Comparison of ENCODE assay signal across 8 mouse cellular contexts in genomic region chr5:149526467-149526951, GRCm38 (mm10). TPM values are rescaled to one million over a fixed set of nuclear protein-coding genes. Genes with fewer than 3 reads are reported as not detected.
DNase-seq lines count a peak whose midpoint lies in the region; ATAC-seq and TF ChIP-seq lines count a peak whose summit lies in the region.

No protein-coding gene starts in this region.

- H3K79me2 ChIP-seq in CH12.LX (replicated peaks; ENCODE audit: control insufficient read depth, extremely low read depth, insufficient read depth, poor library complexity, severe bottlenecking), result no peaks in the 10 kb centered on the region

- H3K9me3 ChIP-seq in intestine, embryonic 14.5 days (ENCODE audit: control insufficient read depth, low read length), result no peaks in the 10 kb centered on the region
- no peaks in the 10 kb centered on the region for H3K9me3 ChIP-seq in intestine, postnatal 0 days (ENCODE audit: control insufficient read depth)
- H3K9me3 ChIP-seq in CH12.LX (replicated peaks; ENCODE audit: low read length), result peaks cover 9% of the 10 kb centered on the region
- H3K9me3 ChIP-seq in embryonic facial prominence, embryonic 14.5 days (ENCODE audit: control insufficient read depth, low read length), result no peaks in the 10 kb centered on the region
- peaks cover 3% of the 10 kb centered on the region; the same call in 1 of the 2 replicates for H3K9me3 ChIP-seq in heart, embryonic 16.5 days (replicated peaks; ENCODE audit: control insufficient read depth, low read length)
- H3K9me3 ChIP-seq in kidney, postnatal 0 days (replicated peaks; ENCODE audit: low read length), result no peaks in the 10 kb centered on the region
- no peaks in the 10 kb centered on the region for H3K9me3 ChIP-seq in midbrain, embryonic 15.5 days

- in situ Hi-C loops in CH12.LX (cut with MboI; ENCODE audit: low pct_ligation_motif_present, low pct_unique_long_range_greater_than_20kb, low sequenced_read_pairs), result loop anchor here (10.0 kb wide), 1 partner anchor 72 kb away; no protein-coding TSS in a partner anchor

- dilution Hi-C loops in CH12.LX (cut with MboI; ENCODE audit: extremely low pct_ligation_motif_present, extremely low pct_unique_long_range_greater_than_20kb, low sequenced_read_pairs), result no loop called here

- no peak for TF ChIP-seq RAD21 in CH12.LX (IDR thresholded peaks at IDR 0.05; ENCODE audit: low read depth, low read length)

- H3K27me3 ChIP-seq in intestine, embryonic 14.5 days (replicated peaks; ENCODE audit: control insufficient read depth, insufficient read depth, low read length), result no peaks in the 10 kb centered on the region
- no peaks in the 10 kb centered on the region for H3K27me3 ChIP-seq in intestine, postnatal 0 days (replicated peaks; ENCODE audit: control insufficient read depth, insufficient read depth, low read length)
- no peaks in the 10 kb centered on the region for H3K27me3 ChIP-seq in CH12.LX (replicated peaks)
- no peaks in the 10 kb centered on the region for H3K27me3 ChIP-seq in embryonic facial prominence, embryonic 14.5 days (replicated peaks; ENCODE audit: control insufficient read depth, insufficient read depth, low read length)
- 0 out of 2 replicates have a peak, but pooled peaks cover 4% of the 10 kb centered on the region for H3K27me3 ChIP-seq in heart, embryonic 16.5 days (ENCODE audit: control insufficient read depth, insufficient read depth, low read length)
- no peaks in the 10 kb centered on the region for H3K27me3 ChIP-seq in kidney, postnatal 0 days (ENCODE audit: insufficient read depth, low read length)
- no peaks in the 10 kb centered on the region for H3K27me3 ChIP-seq in midbrain, embryonic 15.5 days (replicated peaks)

- H3K27ac ChIP-seq in intestine, embryonic 14.5 days (ENCODE audit: low read depth), result peak overlapping the region; percentile 33; the same call in 1 of the 2 replicates
- H3K27ac ChIP-seq in intestine, postnatal 0 days (ENCODE audit: low read depth, low read length), result no peak overlapping the region
- peak overlapping the region; percentile 79 for H3K27ac ChIP-seq in CH12.LX (ENCODE audit: insufficient read depth, low read depth)
- H3K27ac ChIP-seq in embryonic facial prominence, embryonic 14.5 days (replicated peaks; ENCODE audit: low read depth, low read length), result 0 out of 2 replicates have a peak overlapping the region, but pooled peaks have one; percentile 21
- H3K27ac ChIP-seq in heart, embryonic 16.5 days (ENCODE audit: low read length), result peak overlapping the region; percentile 15
- no peak overlapping the region for H3K27ac ChIP-seq in kidney, postnatal 0 days
- H3K27ac ChIP-seq in midbrain, embryonic 15.5 days, result peak overlapping the region; percentile 31

- H3K4me3 ChIP-seq in intestine, embryonic 14.5 days (ENCODE audit: low read depth, low read length), result no peak overlapping the region
- H3K4me3 ChIP-seq in intestine, postnatal 0 days (ENCODE audit: low read depth, low read length), result no peak overlapping the region
- H3K4me3 ChIP-seq in CH12.LX (replicated peaks in 1 of 3; ENCODE audit: low read depth in 2 of 3, low read length in 2 of 3, poor library complexity in 1 of 3), result peak overlapping the region in 2 of 3 experiments; percentile 33 to 37
- no peak overlapping the region for H3K4me3 ChIP-seq in embryonic facial prominence, embryonic 14.5 days (ENCODE audit: low read depth, low read length)
- H3K4me3 ChIP-seq in heart, embryonic 16.5 days (ENCODE audit: low read length), result no peak overlapping the region; the same call in 1 of the 2 replicates
- no peak overlapping the region for H3K4me3 ChIP-seq in kidney, postnatal 0 days (replicated peaks; ENCODE audit: low read depth, low read length)
- H3K4me3 ChIP-seq in midbrain, embryonic 15.5 days, result no peak overlapping the region

- TF ChIP-seq EP300 in CH12.LX (IDR thresholded peaks at IDR 0.05; ENCODE audit: low read length), result peak; percentile 88

- no peak overlapping the region for H3K4me2 ChIP-seq in intestine, embryonic 14.5 days (ENCODE audit: low read length)
- H3K4me2 ChIP-seq in intestine, postnatal 0 days (replicated peaks; ENCODE audit: low read depth), result no peak overlapping the region
- peak overlapping the region; percentile 34 for H3K4me2 ChIP-seq in CH12.LX (ENCODE audit: insufficient read depth, low read depth, poor library complexity, severe bottlenecking)
- H3K4me2 ChIP-seq in embryonic facial prominence, embryonic 14.5 days (ENCODE audit: low read depth, low read length), result no peak overlapping the region
- H3K4me2 ChIP-seq in heart, embryonic 16.5 days (ENCODE audit: low read depth, low read length), result peak overlapping the region; percentile 8; the same call in 1 of the 2 replicates
- H3K4me2 ChIP-seq in kidney, postnatal 0 days (ENCODE audit: low read length), result 0 out of 2 replicates have a peak overlapping the region, but pooled peaks have one; percentile 1
- peak overlapping the region; percentile 14; the same call in 1 of the 2 replicates for H3K4me2 ChIP-seq in midbrain, embryonic 15.5 days

- WGBS in intestine, embryonic 14.5 days, result 31% methylated on average over 10 of the region's 10 CpGs
- WGBS in intestine, postnatal 0 days, result 32% methylated on average over 10 of the region's 10 CpGs
- WGBS in embryonic facial prominence, embryonic 14.5 days, result 48% methylated on average over 10 of the region's 10 CpGs
- WGBS in heart, embryonic 16.5 days, result 41% methylated on average over 10 of the region's 10 CpGs
- 35% methylated on average over 10 of the region's 10 CpGs for WGBS in kidney, postnatal 0 days
- WGBS in midbrain, embryonic 15.5 days, result 34% methylated on average over 10 of the region's 10 CpGs

- no peak overlapping the region for H3K9ac ChIP-seq in intestine, embryonic 14.5 days (ENCODE audit: low read length)
- no peak overlapping the region for H3K9ac ChIP-seq in intestine, postnatal 0 days (ENCODE audit: low read depth, low read length)
- no peak overlapping the region; the same call in 1 of the 2 replicates for H3K9ac ChIP-seq in CH12.LX (ENCODE audit: insufficient read depth, low read depth)
- no peak overlapping the region for H3K9ac ChIP-seq in embryonic facial prominence, embryonic 14.5 days (ENCODE audit: low read depth, low read length)
- no peak overlapping the region for H3K9ac ChIP-seq in heart, embryonic 16.5 days (ENCODE audit: low read length)
- H3K9ac ChIP-seq in kidney, postnatal 0 days (ENCODE audit: low read depth, low read length), result no peak overlapping the region
- H3K9ac ChIP-seq in midbrain, embryonic 15.5 days, result no peak overlapping the region

- no peak for ATAC-seq in intestine, embryonic 14.5 days (replicated peaks; ENCODE audit: low FRiP score, low TSS enrichment, low read depth)
- ATAC-seq in intestine, postnatal 0 days, result no peak
- no peak for ATAC-seq in embryonic facial prominence, embryonic 14.5 days (ENCODE audit: low read depth)
- ATAC-seq in heart, embryonic 16.5 days (replicated peaks; ENCODE audit: extremely low read depth, insufficient read depth, low FRiP score), result no peak
- ATAC-seq in kidney, postnatal 0 days (replicated peaks; ENCODE audit: low FRiP score, low read depth), result no peak; the same call in 1 of the 2 replicates
- ATAC-seq in midbrain, embryonic 15.5 days (replicated peaks), result no peak

- TF ChIP-seq CTCF in intestine, postnatal 0 days (IDR thresholded peaks at IDR 0.05; ENCODE audit: low read depth), result no peak
- no peak for TF ChIP-seq CTCF in CH12.LX (conservative IDR thresholded peaks at IDR 0.05 in 1 of 2, IDR thresholded peaks at IDR 0.05 in 1 of 2; ENCODE audit: low read depth in 2 of 2, low read length in 2 of 2)
- TF ChIP-seq CTCF in kidney, postnatal 0 days (IDR thresholded peaks at IDR 0.05; ENCODE audit: low read depth), result no peak

- DNase-seq in intestine, embryonic 14.5 days (ENCODE audit: low spot score), result no peak
- peak; percentile 91 for DNase-seq in CH12.LX (ENCODE audit: extremely low read depth)
- peak; percentile 72 for DNase-seq in embryonic facial prominence, embryonic 14.5 days (ENCODE audit: low spot score)
- DNase-seq in kidney, postnatal 0 days (ENCODE audit: low spot score), result peak; percentile 70
- no peak for DNase-seq in left cerebral cortex, adult 8-10 months (ENCODE audit: low spot score in 2 of 2)

- TF ChIP-seq POLR2A in CH12.LX (IDR thresholded peaks at IDR 0.05; ENCODE audit: low read depth, low read length), result no peak

- H3K4me1 ChIP-seq in intestine, embryonic 14.5 days (replicated peaks; ENCODE audit: control insufficient read depth, insufficient read depth, low read length), result peaks cover 17% of the 10 kb centered on the region
- H3K4me1 ChIP-seq in intestine, postnatal 0 days (replicated peaks; ENCODE audit: control insufficient read depth, insufficient read depth, low read length), result no peaks in the 10 kb centered on the region
- H3K4me1 ChIP-seq in CH12.LX (ENCODE audit: control insufficient read depth in 1 of 2, insufficient read depth in 2 of 2), result peaks cover 2 to 39% of the 10 kb centered on the region in 2 experiments
- H3K4me1 ChIP-seq in embryonic facial prominence, embryonic 14.5 days (ENCODE audit: control insufficient read depth, insufficient read depth, low read length), result peaks cover 16% of the 10 kb centered on the region
- H3K4me1 ChIP-seq in heart, embryonic 16.5 days (ENCODE audit: control insufficient read depth, insufficient read depth, low read length), result peaks cover 21% of the 10 kb centered on the region
- 0 out of 2 replicates have a peak, but pooled peaks cover 5% of the 10 kb centered on the region for H3K4me1 ChIP-seq in kidney, postnatal 0 days (replicated peaks; ENCODE audit: insufficient read depth, low read length)
- peaks cover 54% of the 10 kb centered on the region for H3K4me1 ChIP-seq in midbrain, embryonic 15.5 days

- H3K36me3 ChIP-seq in intestine, embryonic 14.5 days (ENCODE audit: control insufficient read depth, insufficient read depth, low read length), result no peaks in the 10 kb centered on the region
- H3K36me3 ChIP-seq in intestine, postnatal 0 days (ENCODE audit: control insufficient read depth, insufficient read depth), result no peaks in the 10 kb centered on the region
- H3K36me3 ChIP-seq in CH12.LX (replicated peaks in 1 of 2; ENCODE audit: control insufficient read depth in 1 of 2, insufficient read depth in 1 of 2, low read length in 1 of 2), result no peaks in the 10 kb centered on the region
- no peaks in the 10 kb centered on the region for H3K36me3 ChIP-seq in embryonic facial prominence, embryonic 14.5 days (ENCODE audit: control insufficient read depth, insufficient read depth, low read length)
- H3K36me3 ChIP-seq in heart, embryonic 16.5 days (ENCODE audit: control insufficient read depth, insufficient read depth), result no peaks in the 10 kb centered on the region
- H3K36me3 ChIP-seq in kidney, postnatal 0 days (ENCODE audit: insufficient read depth, low read length), result no peaks in the 10 kb centered on the region
- no peaks in the 10 kb centered on the region for H3K36me3 ChIP-seq in midbrain, embryonic 15.5 days (replicated peaks)

RNA-seq across cellular contexts. Expression of gene Wdr95, which starts 2.0 kb away (rescaled TPM):
- polyA plus RNA-seq in intestine, embryonic 14.5 days (2014; fragmentation: Nextera tagmentation; extraction: Ambion mirVana), result 0.07 and 0.37 TPM in 2 replicates
- polyA plus RNA-seq in intestine, postnatal 0 days (2015; fragmentation: Nextera tagmentation; extraction: Ambion mirVana), result not detected in 2 replicates
- total RNA-seq in CH12.LX (2012; rRNA removed), result not detected in 2 replicates
- not detected in 2 replicates for total RNA-seq in CH12.LX (2014; rRNA removed)
- not detected in 2 replicates for polyA plus RNA-seq in CH12.LX (2012; ENCODE audit: insufficient read length, low read depth)
- 0.47 and 0.72 TPM in 2 replicates for polyA plus RNA-seq in embryonic facial prominence, embryonic 14.5 days (2014; fragmentation: Nextera tagmentation; extraction: Ambion mirVana)
- polyA plus RNA-seq in heart, embryonic 16.5 days (2015; fragmentation: Nextera tagmentation; extraction: Ambion mirVana), result 0.06 and 0.11 TPM in 2 replicates
- 0.05 TPM in 1 of 2 replicates, not detected in the other for polyA plus RNA-seq in kidney, postnatal 0 days (2015; fragmentation: Nextera tagmentation; extraction: Ambion mirVana)
- polyA plus RNA-seq in midbrain, embryonic 15.5 days (2015; fragmentation: Nextera tagmentation; extraction: Ambion mirVana), result 0.14 and 0.27 TPM in 2 replicates
- total RNA-seq in left cerebral cortex, adult 8-10 months (2022), result 1 to 10 TPM in 1 of 4 experiments, under 1 TPM in 3; 0.15 to 1.9 (median 0.43) TPM

Comparison
In these comparisons a context has a peak if more than half of its experiments do, and no peak if none do; other contexts are left out.
1. H3K27ac ChIP-seq: peak in intestine, embryonic 14.5 days (single experiment), CH12.LX (single experiment), embryonic facial prominence, embryonic 14.5 days (single experiment), heart, embryonic 16.5 days (single experiment) and midbrain, embryonic 15.5 days (single experiment); none in intestine, postnatal 0 days (single experiment) and kidney, postnatal 0 days (single experiment).
2. DNase-seq: peak in CH12.LX (single experiment), embryonic facial prominence, embryonic 14.5 days (single experiment) and kidney, postnatal 0 days (single experiment); none in intestine, embryonic 14.5 days (single experiment) and left cerebral cortex, adult 8-10 months (0 of 2).
3. H3K4me2 ChIP-seq: peak in CH12.LX (single experiment), heart, embryonic 16.5 days (single experiment), kidney, postnatal 0 days (single experiment) and midbrain, embryonic 15.5 days (single experiment); none in intestine, embryonic 14.5 days (single experiment), intestine, postnatal 0 days (single experiment) and embryonic facial prominence, embryonic 14.5 days (single experiment).
4. H3K4me3 ChIP-seq: peak in CH12.LX (2 of 3); none in intestine, embryonic 14.5 days (single experiment), intestine, postnatal 0 days (single experiment), embryonic facial prominence, embryonic 14.5 days (single experiment), heart, embryonic 16.5 days (single experiment), kidney, postnatal 0 days (single experiment) and midbrain, embryonic 15.5 days (single experiment).